11 mouse cellular contexts compared by ENCODE assay signal in the genomic region with DNA sequence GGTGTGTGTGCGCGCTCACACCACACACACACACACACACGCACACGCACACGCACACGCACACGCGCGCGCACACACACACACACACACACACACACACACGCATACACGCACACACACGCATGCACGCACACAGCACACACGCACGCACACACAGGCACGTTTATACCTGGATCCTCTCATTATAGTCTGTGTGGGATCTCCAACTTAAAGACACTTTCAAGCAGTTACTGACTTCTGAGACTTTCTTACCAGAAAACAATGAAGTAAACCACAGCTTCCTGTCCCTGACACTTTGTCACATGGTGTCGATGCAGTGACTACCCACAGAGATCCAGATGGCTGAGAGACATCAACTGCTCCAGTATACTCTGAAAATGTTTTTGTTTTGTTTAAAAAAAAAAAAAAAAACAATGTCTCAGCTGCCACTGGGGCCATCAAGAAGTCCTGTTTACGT.
DNase-seq lines count a peak whose midpoint lies in the region; ATAC-seq and TF ChIP-seq lines count a peak whose summit lies in the region.
"Had no signal": no experiment of that assay in that cellular context is flagged by ENCODE, and none has a peak within 500 bp of the region (broad histone marks: within the 10 kb centered on the region; RNA-seq: fewer than 3 reads in every experiment).

No protein-coding gene starts in this region.

- no peak for DNase-seq in heart, postnatal 36 days
- DNase-seq in CH12.LX (ENCODE audit: extremely low read depth): peak; percentile 92
- DNase-seq in splenic B cell, adult 2 months (ENCODE audit: low read depth, low spot score): peak; percentile 90
- DNase-seq in gastrocnemius, postnatal 36 days: no peak
- no peak for DNase-seq in embryonic facial prominence, embryonic 10.5 days (ENCODE audit: low spot score)
- no peak for DNase-seq in urinary bladder, postnatal 25 days (ENCODE audit: low spot score)
- DNase-seq: kidney, postnatal 10 days had no signal

- H3K4me3 ChIP-seq in heart, embryonic 16.5 days (ENCODE audit: low read length): no peak overlapping the region
- H3K4me3 ChIP-seq in CH12.LX (replicated peaks in 1 of 3; ENCODE audit: low read depth in 2 of 3, low read length in 2 of 3, poor library complexity in 1 of 3): peak overlapping the region; percentile 52 to 78 (median 56)
- H3K4me3 ChIP-seq in liver, embryonic 15.5 days (replicated peaks): no peak overlapping the region; the same call in 1 of the 2 replicates
- H3K4me3 ChIP-seq in embryonic facial prominence, embryonic 10.5 days: no peak overlapping the region
- H3K4me3 ChIP-seq: embryonic facial prominence, embryonic 15.5 days; neural tube, embryonic 12.5 days had no signal

- intact Hi-C loops in heart, postnatal 36 days (cut with DNase I): no loop called here
- intact Hi-C loops in gastrocnemius, postnatal 36 days (cut with DNase I): no loop called here

- TF ChIP-seq POLR2A in CH12.LX (IDR thresholded peaks at IDR 0.05; ENCODE audit: low read depth, low read length): peak; percentile 58; the same call in 1 of the 2 replicates

- H3K4me2 ChIP-seq in heart, embryonic 16.5 days (ENCODE audit: low read depth, low read length): no peak overlapping the region
- H3K4me2 ChIP-seq in CH12.LX (ENCODE audit: insufficient read depth, low read depth, poor library complexity, severe bottlenecking): peak overlapping the region; percentile 94
- H3K4me2 ChIP-seq in liver, embryonic 15.5 days: peak overlapping the region; percentile 37
- H3K4me2 ChIP-seq: embryonic facial prominence, embryonic 15.5 days; neural tube, embryonic 12.5 days had no signal

- WGBS in heart, embryonic 16.5 days: 76% methylated on average over 19 of the region's 19 CpGs
- WGBS in liver, embryonic 15.5 days (ENCODE audit: insufficient replicate concordance): 44% methylated on average over 19 of the region's 19 CpGs
- WGBS in embryonic facial prominence, embryonic 10.5 days: 93% methylated on average over 19 of the region's 19 CpGs

- in situ Hi-C loops in CH12.LX (cut with MboI; ENCODE audit: low pct_ligation_motif_present, low pct_unique_long_range_greater_than_20kb, low sequenced_read_pairs): loop anchor here (5.0 to 25.0 kb wide), 2 partner anchors 124 to 254 kb away; partner anchors contain the start of genes Atp5j and Gabpa

- dilution Hi-C loops in CH12.LX (cut with MboI; ENCODE audit: extremely low pct_ligation_motif_present, extremely low pct_unique_long_range_greater_than_20kb, low sequenced_read_pairs): no loop called here

- no peak for TF ChIP-seq CTCF in CH12.LX (conservative IDR thresholded peaks at IDR 0.05 in 1 of 2, IDR thresholded peaks at IDR 0.05 in 1 of 2; ENCODE audit: low read depth in 2 of 2, low read length in 2 of 2)

- no peak for TF ChIP-seq RAD21 in CH12.LX (IDR thresholded peaks at IDR 0.05; ENCODE audit: low read depth, low read length)

- no peaks in the 10 kb centered on the region for H3K27me3 ChIP-seq in heart, embryonic 16.5 days (ENCODE audit: control insufficient read depth, insufficient read depth, low read length)
- H3K27me3 ChIP-seq in CH12.LX (replicated peaks): no peaks in the 10 kb centered on the region
- H3K27me3 ChIP-seq in liver, embryonic 15.5 days: no peaks in the 10 kb centered on the region
- H3K27me3 ChIP-seq in splenic B cell, adult 2 months (ENCODE audit: control insufficient read depth, insufficient read depth, low read length, poor library complexity, severe bottlenecking): no peaks in the 10 kb centered on the region
- H3K27me3 ChIP-seq in embryonic facial prominence, embryonic 10.5 days (replicated peaks; ENCODE audit: low read depth, poor library complexity, severe bottlenecking): no peaks in the 10 kb centered on the region
- H3K27me3 ChIP-seq: embryonic facial prominence, embryonic 15.5 days; neural tube, embryonic 12.5 days had no signal

- H3K9ac ChIP-seq in heart, embryonic 16.5 days (ENCODE audit: low read length): no peak overlapping the region
- peak overlapping the region; percentile 81 for H3K9ac ChIP-seq in CH12.LX (ENCODE audit: insufficient read depth, low read depth)
- H3K9ac ChIP-seq in liver, embryonic 15.5 days: no peak overlapping the region
- H3K9ac ChIP-seq: embryonic facial prominence, embryonic 15.5 days; neural tube, embryonic 12.5 days had no signal

- TF ChIP-seq EP300 in CH12.LX (IDR thresholded peaks at IDR 0.05; ENCODE audit: low read length): peak; percentile 57

- H3K9me3 ChIP-seq in heart, embryonic 16.5 days (replicated peaks; ENCODE audit: control insufficient read depth, low read length): no peaks in the 10 kb centered on the region
- H3K9me3 ChIP-seq in CH12.LX (replicated peaks; ENCODE audit: low read length): peaks cover 6% of the 10 kb centered on the region
- no peaks in the 10 kb centered on the region for H3K9me3 ChIP-seq in liver, embryonic 15.5 days (replicated peaks)
- no peaks in the 10 kb centered on the region for H3K9me3 ChIP-seq in embryonic facial prominence, embryonic 10.5 days
- H3K9me3 ChIP-seq: embryonic facial prominence, embryonic 15.5 days; neural tube, embryonic 12.5 days had no signal

- no peaks in the 10 kb centered on the region for H3K36me3 ChIP-seq in heart, embryonic 16.5 days (ENCODE audit: control insufficient read depth, insufficient read depth)
- no peaks in the 10 kb centered on the region for H3K36me3 ChIP-seq in CH12.LX (replicated peaks in 1 of 2; ENCODE audit: control insufficient read depth in 1 of 2, insufficient read depth in 1 of 2, low read length in 1 of 2)
- H3K36me3 ChIP-seq in liver, embryonic 15.5 days (replicated peaks): no peaks in the 10 kb centered on the region
- H3K36me3 ChIP-seq in splenic B cell, adult 2 months (ENCODE audit: control insufficient read depth, insufficient read depth, low read length, poor library complexity, severe bottlenecking): no peaks in the 10 kb centered on the region
- H3K36me3 ChIP-seq in embryonic facial prominence, embryonic 10.5 days (replicated peaks): no peaks in the 10 kb centered on the region
- H3K36me3 ChIP-seq: embryonic facial prominence, embryonic 15.5 days; neural tube, embryonic 12.5 days had no signal

- H3K79me2 ChIP-seq in CH12.LX (replicated peaks; ENCODE audit: control insufficient read depth, extremely low read depth, insufficient read depth, poor library complexity, severe bottlenecking): peaks cover 3% of the 10 kb centered on the region; the same call in 1 of the 2 replicates

- no peak overlapping the region for H3K27ac ChIP-seq in heart, embryonic 16.5 days (ENCODE audit: low read length)
- H3K27ac ChIP-seq in CH12.LX (ENCODE audit: insufficient read depth, low read depth): peak overlapping the region; percentile 100
- H3K27ac ChIP-seq in liver, embryonic 15.5 days (replicated peaks): no peak overlapping the region
- no peak overlapping the region for H3K27ac ChIP-seq in embryonic facial prominence, embryonic 10.5 days (replicated peaks)
- H3K27ac ChIP-seq: embryonic facial prominence, embryonic 15.5 days; neural tube, embryonic 12.5 days had no signal

- H3K4me1 ChIP-seq in heart, embryonic 16.5 days (ENCODE audit: control insufficient read depth, insufficient read depth, low read length): no peaks in the 10 kb centered on the region
- peaks cover 21 to 48% of the 10 kb centered on the region in 2 experiments for H3K4me1 ChIP-seq in CH12.LX (ENCODE audit: control insufficient read depth in 1 of 2, insufficient read depth in 2 of 2)
- no peaks in the 10 kb centered on the region for H3K4me1 ChIP-seq in liver, embryonic 15.5 days (replicated peaks)
- no peaks in the 10 kb centered on the region for H3K4me1 ChIP-seq in embryonic facial prominence, embryonic 10.5 days
- H3K4me1 ChIP-seq: embryonic facial prominence, embryonic 15.5 days; neural tube, embryonic 12.5 days had no signal

- peak; percentile 73 for ATAC-seq in heart, embryonic 16.5 days (replicated peaks; ENCODE audit: extremely low read depth, insufficient read depth, low FRiP score)
- ATAC-seq in liver, embryonic 15.5 days (ENCODE audit: insufficient read depth): peak; percentile 34; the same call in 1 of the 2 replicates

TF ChIP-seq in CH12.LX, 34 proteins besides CTCF, POLR2A, EP300 and RAD21 (continues in another document):
- TF ChIP-seq ZMIZ1 (IDR thresholded peaks at IDR 0.05; ENCODE audit: low read depth, low read length) (peak; percentile 85), ZNF384 (IDR thresholded peaks at IDR 0.05; ENCODE audit: low read depth, low read length) (peak; percentile 84), ETS1 (conservative IDR thresholded peaks at IDR 0.05; ENCODE audit: low read depth, low read length) (peak; percentile 48), UBTF (IDR thresholded peaks at IDR 0.05; ENCODE audit: low read depth, low read length) (no peak), IRF4 (IDR thresholded peaks at IDR 0.05; ENCODE audit: low read depth, low read length) (peak; percentile 49; the same call in 1 of the 2 replicates), E2F4 (IDR thresholded peaks at IDR 0.05; ENCODE audit: insufficient replicate concordance, low read depth, low read length) (no peak), ZC3H11A (IDR thresholded peaks at IDR 0.05; ENCODE audit: low read depth, low read length) (no peak), MAZ (IDR thresholded peaks at IDR 0.05; ENCODE audit: low read depth, low read length) (peak; percentile 71; the same call in 1 of the 2 replicates), SIN3A (IDR thresholded peaks at IDR 0.05; ENCODE audit: low read length) (no peak), NRF1 (IDR thresholded peaks at IDR 0.05; ENCODE audit: low read depth, low read length) (peak; percentile 71), NELFE (IDR thresholded peaks at IDR 0.05; ENCODE audit: low read depth, low read length) (peak; percentile 67; the same call in 1 of the 2 replicates), MYC (IDR thresholded peaks at IDR 0.05; ENCODE audit: low read depth, low read length) (peak; percentile 92), MAX (IDR thresholded peaks at IDR 0.05; ENCODE audit: low read length) (peak; percentile 81), BHLHE40 (IDR thresholded peaks at IDR 0.05; ENCODE audit: low read depth, low read length) (peak; percentile 98), ELF1 (IDR thresholded peaks at IDR 0.05; ENCODE audit: low read depth, low read length) (no peak; the same call in 1 of the 2 replicates), GABPA (IDR thresholded peaks at IDR 0.05; ENCODE audit: insufficient replicate concordance, low read depth, low read length) (no peak), CHD1 (IDR thresholded peaks at IDR 0.05; ENCODE audit: low read depth, low read length) (no peak; the same call in 1 of the 2 replicates), USF2 (conservative IDR thresholded peaks at IDR 0.05; ENCODE audit: low read depth, low read length) (peak; percentile 52), PAX5 (IDR thresholded peaks at IDR 0.05; ENCODE audit: low read length) (no peak), MEF2A (IDR thresholded peaks at IDR 0.05; ENCODE audit: borderline replicate concordance, low read depth, low read length) (no peak; the same call in 1 of the 2 replicates), ZKSCAN1 (IDR thresholded peaks at IDR 0.05; ENCODE audit: borderline replicate concordance, low read depth, low read length) (no peak), MXI1 (IDR thresholded peaks at IDR 0.05; ENCODE audit: low read depth, low read length) (peak; percentile 80; the same call in 1 of the 2 replicates)

Comparison
In these comparisons a context has a peak if more than half of its experiments do, and no peak if none do; other contexts are left out.
1. H3K4me3 ChIP-seq: peak in CH12.LX (3 of 3); none in heart, embryonic 16.5 days (single experiment), liver, embryonic 15.5 days (single experiment) and embryonic facial prominence, embryonic 10.5 days (single experiment).
2. DNase-seq: peak in CH12.LX (single experiment) and splenic B cell, adult 2 months (single experiment); none in heart, postnatal 36 days (0 of 2), gastrocnemius, postnatal 36 days (0 of 2), embryonic facial prominence, embryonic 10.5 days (single experiment) and urinary bladder, postnatal 25 days (single experiment).